ENCODE assay signal across 25 mouse cellular contexts in the genomic region with DNA sequence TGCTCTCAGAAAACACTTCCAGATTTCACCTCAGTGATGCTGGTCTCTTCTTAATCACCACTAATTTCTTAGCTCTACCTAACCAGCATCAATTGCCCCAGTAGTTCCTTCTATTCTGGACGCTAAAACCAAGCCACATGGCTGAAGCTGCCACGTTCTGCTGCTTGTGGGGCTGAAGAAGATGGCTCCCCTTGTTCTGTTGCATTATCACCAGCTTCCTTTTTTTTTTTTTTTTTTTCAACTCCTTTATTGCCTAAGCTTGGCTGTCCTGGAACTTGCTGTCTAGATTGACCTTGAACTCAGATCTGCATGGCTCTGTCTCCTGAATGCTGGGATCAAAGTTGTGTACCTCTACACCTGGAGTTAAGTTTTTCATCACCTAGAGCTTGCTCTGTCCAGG.
"Had no signal": no experiment of that assay in that cellular context is flagged by ENCODE, and none has a peak within 500 bp of the region (broad histone marks: within the 10 kb centered on the region; RNA-seq: fewer than 3 reads in every experiment).

No protein-coding gene starts in this region.

- H3K36me3 ChIP-seq: heart, embryonic 10.5 days; heart, embryonic 12.5 days; hindbrain, embryonic 10.5 days; hindbrain, embryonic 12.5 days; intestine, embryonic 15.5 days; limb, embryonic 10.5 days; limb, embryonic 12.5 days; liver, embryonic 13.5 days; liver, embryonic 15.5 days had no signal

- H3K27me3 ChIP-seq: heart, embryonic 12.5 days; hindbrain, embryonic 12.5 days; intestine, embryonic 15.5 days; limb, embryonic 12.5 days; liver, embryonic 13.5 days; liver, embryonic 15.5 days had no signal

- ATAC-seq: hindbrain, embryonic 16.5 days; inflammation-experienced regulatory T-cells, adult 6 months; intestine, embryonic 15.5 days; intestine, postnatal 0 days had no signal

- DNase-seq: gastrocnemius, postnatal 14 days; gastrocnemius, postnatal 36 days; heart, postnatal 10 days; heart, postnatal 4 days; kidney, adult 18-20 months; kidney, adult 8-10 months; kidney, postnatal 10 days; kidney, postnatal 25 days; kidney, postnatal 4 days; liver; liver, embryonic 13.5 days had no signal

- H3K9ac ChIP-seq: heart, embryonic 12.5 days; hindbrain, embryonic 12.5 days; hindbrain, embryonic 14.5 days; intestine, embryonic 15.5 days; limb, embryonic 12.5 days; liver, embryonic 13.5 days; liver, embryonic 15.5 days had no signal

- H3K27ac ChIP-seq: heart, embryonic 10.5 days; hindbrain, embryonic 10.5 days; hindbrain, embryonic 12.5 days; hindbrain, embryonic 14.5 days; intestine, embryonic 15.5 days; layer of hippocampus, adult 2 months; left cerebral cortex, adult 2 months; limb, embryonic 10.5 days; limb, embryonic 12.5 days; liver, embryonic 13.5 days; liver, embryonic 15.5 days had no signal

- H3K4me1 ChIP-seq: heart, embryonic 10.5 days; heart, embryonic 12.5 days; hindbrain, embryonic 12.5 days; intestine, embryonic 15.5 days; limb, embryonic 10.5 days; limb, embryonic 12.5 days; liver, embryonic 13.5 days; liver, embryonic 15.5 days had no signal

- H3K4me3 ChIP-seq: heart, embryonic 10.5 days; heart, embryonic 12.5 days; hindbrain, embryonic 10.5 days; hindbrain, embryonic 12.5 days; intestine, embryonic 15.5 days; layer of hippocampus, adult 2 months; left cerebral cortex, adult 2 months; limb, embryonic 10.5 days; limb, embryonic 12.5 days; liver, embryonic 13.5 days; liver, embryonic 15.5 days had no signal

- H3K9me3 ChIP-seq: heart, embryonic 10.5 days; heart, embryonic 12.5 days; hindbrain, embryonic 10.5 days; hindbrain, embryonic 12.5 days; intestine, embryonic 15.5 days; limb, embryonic 10.5 days; limb, embryonic 12.5 days; liver, embryonic 13.5 days; liver, embryonic 15.5 days had no signal
